Mouse (Mus musculus) lung, postnatal 36 days (tissue): ENCODE data around the gene Idh1.

Experiments used
- DNase-seq: peaks from one replicate; pipeline ENCODE4 v3.0.0; 2022; ENCODE audit warnings: mixed read lengths

The Idh1 gene

GRCm38 (mm10) chr1:65176171-65176570, 10.1 kb downstream of the Idh1 start:
- no peak for DNase-seq

GRCm38 (mm10) chr1:65173716-65174115, 12.6 kb downstream of the Idh1 start:
- no peak for DNase-seq

DNA sequence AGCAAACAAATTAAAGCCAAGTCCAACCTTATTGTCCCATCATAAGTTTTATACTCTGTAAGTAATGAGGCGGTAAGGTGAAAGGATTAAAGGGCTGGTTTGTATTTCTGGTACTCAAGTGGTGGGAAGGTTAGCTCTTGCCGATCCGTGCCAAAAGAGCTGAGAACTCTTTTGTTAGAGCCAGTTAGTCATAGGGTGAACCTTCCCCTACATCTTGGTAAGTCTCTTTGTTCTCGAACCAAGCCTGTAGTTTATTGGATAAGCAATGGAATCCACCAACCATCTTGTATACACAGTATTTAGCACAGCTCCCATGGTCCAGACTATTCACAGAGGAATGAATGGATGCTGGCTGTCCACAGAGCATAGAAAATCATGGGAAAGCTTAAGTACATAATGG, 14.7 kb downstream of the Idh1 start:
- peak; percentile 26 for DNase-seq

DNA sequence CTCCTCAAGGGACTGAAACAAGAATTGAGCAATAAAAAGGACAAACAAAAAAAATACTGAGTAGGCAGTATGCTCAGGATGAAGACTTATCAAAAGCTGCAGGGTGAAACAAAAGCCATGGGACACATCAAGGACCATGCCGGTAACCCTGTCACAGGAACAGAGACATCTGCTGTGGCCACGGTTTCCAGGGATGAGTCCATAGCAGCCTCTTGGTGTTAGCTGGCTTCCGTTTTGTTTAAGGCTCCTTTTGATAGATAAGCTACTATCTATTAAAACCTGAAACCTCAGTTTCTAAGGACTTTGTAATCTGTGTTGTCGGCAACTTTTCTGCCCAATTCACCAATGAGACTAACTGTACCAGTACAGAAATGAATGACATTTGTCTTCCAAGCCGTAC, 16.4 kb downstream of the Idh1 start:
- DNase-seq: no peak

DNA sequence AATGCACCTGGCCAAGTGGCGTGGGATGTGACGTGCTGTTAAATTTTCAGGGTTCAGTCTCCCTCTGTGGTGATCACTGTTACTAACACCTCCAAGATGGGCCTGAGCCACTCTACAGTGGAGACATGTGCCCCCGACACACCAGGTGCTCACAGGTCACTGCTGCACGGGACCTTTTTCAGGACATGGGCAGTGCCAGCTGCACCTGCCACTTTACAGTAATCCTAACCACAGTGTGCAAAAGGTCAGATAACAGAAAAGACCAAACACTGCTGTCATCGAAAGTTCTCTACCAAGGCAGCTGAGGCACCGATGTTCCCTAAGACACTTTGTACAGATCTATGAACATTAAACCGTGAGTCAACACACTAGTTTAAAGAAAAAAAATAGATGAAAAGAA, 16.8 kb downstream of the Idh1 start:
- peak; percentile 24 for DNase-seq

- DNase-seq: no peak
Observed at GRCm38 (mm10) chr1:65167496-65167895, 18.8 kb downstream of the Idh1 start.

- no peak for DNase-seq
Observed at GRCm38 (mm10) chr1:65162210-65162609, 24.1 kb downstream of the Idh1 start.

- no peak for DNase-seq
Observed at GRCm38 (mm10) chr1:65156111-65156510, 30.2 kb downstream of the Idh1 start.

GRCm38 (mm10) chr1:65154814-65155213, 31.5 kb downstream of the Idh1 start:
- DNase-seq: peak; percentile 55

DNA sequence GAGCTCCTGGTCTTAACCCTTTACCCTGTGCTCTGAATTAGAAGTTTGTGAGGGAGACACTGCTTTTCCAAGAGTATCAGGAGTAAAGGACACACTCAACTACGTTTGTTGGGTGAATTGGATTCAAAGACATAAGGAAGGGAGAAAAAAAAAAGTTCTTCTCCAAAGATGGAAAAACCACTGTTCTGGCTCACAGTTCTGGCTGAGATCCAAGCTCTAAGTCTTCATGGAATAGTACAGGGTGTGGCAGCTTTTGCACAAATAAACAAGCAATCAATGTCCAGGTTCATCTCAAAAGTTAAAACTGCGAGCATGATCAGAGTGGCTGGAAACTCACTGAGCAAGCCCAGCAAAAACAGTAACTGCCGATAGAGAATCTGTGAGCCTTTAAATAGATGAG, 38.3 kb downstream of the Idh1 start:
- DNase-seq: no peak

- no peak for DNase-seq
Observed at GRCm38 (mm10) chr1:65147326-65147725, 39.0 kb downstream of the Idh1 start.

- no peak for DNase-seq
Observed at GRCm38 (mm10) chr1:65146601-65147000, 39.7 kb downstream of the Idh1 start.

GRCm38 (mm10) chr1:65144783-65145182, 41.5 kb downstream of the Idh1 start:
- no peak for DNase-seq

DNA sequence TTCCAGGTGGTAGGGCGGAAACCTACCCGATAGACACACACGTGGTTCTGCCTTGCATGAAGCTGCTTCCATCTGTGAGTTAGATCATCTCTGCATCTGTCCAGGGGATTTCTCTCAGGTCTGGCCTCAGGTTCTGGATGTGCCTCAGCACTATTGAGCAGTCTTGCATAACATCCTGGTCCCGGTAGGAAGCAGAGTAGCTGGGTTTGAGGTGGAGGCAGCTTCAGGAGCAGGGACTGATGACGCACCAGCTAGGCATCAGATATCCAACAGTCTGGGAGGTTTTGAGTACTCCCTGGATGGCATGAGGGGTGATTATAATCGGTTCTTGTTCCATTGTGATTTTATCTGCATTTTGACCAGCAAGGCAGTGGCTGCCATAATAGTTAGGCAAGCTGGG, 48.7 kb downstream of the Idh1 start:
- no peak for DNase-seq

DNA sequence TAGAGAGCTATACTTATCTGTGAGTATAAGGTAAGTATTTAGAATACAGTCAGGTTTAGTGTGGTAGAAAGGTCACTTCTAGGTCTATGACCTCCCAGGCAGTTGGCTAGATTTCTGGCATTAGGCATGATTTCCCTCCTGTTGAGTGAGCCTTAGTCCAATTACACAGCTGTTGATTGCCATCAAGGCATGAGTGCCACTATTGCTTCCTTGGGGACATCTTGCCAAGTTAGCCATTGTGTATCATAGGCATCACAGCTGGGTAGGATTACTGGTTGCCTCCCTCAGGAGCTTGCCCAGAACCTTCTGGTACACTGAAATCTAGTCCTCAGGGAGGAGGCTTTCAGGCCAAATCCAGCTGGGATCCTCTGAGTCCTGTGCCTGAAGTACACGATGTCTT, 53.5 kb downstream of the Idh1 start:
- no peak for DNase-seq

- no peak for DNase-seq
Observed at GRCm38 (mm10) chr1:65131671-65132070, 54.6 kb downstream of the Idh1 start.

DNA sequence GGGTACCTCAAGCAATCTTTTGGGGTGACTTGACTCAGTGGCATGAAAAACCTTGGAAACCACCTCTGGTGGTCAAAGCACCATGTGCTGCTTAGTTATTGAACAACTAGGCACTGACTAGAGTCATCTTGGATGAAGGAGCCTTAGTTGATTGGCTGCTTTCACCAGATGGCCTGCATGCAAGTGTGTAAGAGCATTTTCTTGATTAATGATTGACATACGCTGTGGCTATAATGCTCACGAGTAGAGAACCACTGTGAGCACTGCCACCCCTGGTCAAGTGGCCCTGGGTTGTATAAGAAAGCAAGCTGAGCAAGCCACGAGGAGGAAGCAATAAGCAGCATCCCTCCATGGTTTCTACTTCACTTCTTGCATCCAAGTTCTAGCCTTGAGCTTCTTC, 56.1 kb downstream of the Idh1 start:
- no peak for DNase-seq

GRCm38 (mm10) chr1:65129634-65130180, 56.6 kb downstream of the Idh1 start:
- DNase-seq: no peak

DNA sequence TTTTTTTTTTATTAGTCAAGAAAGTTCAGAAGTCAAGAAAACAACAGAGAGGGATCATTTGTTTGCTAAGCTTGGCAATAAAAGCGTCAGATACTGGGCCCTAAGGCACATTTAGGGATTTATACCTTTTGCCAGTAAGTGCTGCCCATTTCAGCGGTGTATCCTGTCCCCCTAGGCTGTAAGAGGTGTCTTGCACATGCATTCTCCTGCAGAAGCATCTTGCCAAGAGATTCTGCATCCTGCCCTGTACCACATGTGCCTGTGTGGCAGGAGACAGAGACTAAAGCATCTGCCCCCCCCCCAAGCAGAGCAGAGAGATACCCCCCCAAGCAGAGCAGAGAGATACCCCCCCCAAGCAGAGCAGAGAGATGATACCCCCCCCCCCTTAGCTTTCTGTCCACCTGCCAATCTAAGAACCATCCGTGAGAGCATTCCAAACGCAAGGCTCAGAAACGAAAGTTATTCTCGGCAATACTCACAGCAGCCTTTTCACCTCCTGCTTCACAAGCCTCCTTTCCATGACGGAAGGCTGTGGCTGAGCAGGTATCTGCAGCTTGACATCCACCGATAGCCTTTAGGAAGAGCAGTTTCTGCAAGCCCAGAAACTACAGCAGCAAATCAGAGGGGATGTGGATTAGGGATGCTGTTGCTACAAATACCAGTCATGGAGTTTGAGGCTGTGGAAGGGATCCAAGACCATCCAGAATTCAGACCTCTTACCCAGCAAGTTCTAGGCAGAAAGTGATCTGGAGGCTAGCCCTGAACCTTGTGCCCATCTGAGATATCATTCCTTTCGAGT, 63.5 kb downstream of the Idh1 start, which contains the start of gene D630023F18Rik:
Gene D630023F18Rik, minus strand, starts transcription at position 641 of the 799 bp plus-strand sequence.
- DNase-seq: no peak

DNA sequence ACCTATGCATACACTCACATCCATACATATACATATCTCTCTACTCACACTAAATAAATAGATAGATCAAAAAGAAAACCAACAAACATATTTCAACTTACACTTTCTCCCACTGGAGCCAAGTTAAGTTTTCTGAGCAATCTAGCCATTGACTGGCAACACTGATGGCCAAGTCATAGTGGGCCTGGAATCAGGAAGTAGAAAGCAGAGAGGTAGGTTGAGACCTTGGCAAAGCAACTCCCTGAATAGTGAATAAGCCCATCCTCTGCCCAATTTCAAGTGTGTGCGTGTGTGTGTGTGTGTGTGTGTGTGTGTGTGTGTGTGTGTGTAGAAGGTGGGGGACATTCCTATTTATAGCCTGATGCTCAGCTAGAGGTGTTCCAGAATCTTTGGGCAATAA, 66.9 kb downstream of the Idh1 start, which contains the start of gene Gm28845:
Gene Gm28845, minus strand, starts transcription at position 121 of the 400 bp plus-strand sequence.
- no peak for DNase-seq

DNA sequence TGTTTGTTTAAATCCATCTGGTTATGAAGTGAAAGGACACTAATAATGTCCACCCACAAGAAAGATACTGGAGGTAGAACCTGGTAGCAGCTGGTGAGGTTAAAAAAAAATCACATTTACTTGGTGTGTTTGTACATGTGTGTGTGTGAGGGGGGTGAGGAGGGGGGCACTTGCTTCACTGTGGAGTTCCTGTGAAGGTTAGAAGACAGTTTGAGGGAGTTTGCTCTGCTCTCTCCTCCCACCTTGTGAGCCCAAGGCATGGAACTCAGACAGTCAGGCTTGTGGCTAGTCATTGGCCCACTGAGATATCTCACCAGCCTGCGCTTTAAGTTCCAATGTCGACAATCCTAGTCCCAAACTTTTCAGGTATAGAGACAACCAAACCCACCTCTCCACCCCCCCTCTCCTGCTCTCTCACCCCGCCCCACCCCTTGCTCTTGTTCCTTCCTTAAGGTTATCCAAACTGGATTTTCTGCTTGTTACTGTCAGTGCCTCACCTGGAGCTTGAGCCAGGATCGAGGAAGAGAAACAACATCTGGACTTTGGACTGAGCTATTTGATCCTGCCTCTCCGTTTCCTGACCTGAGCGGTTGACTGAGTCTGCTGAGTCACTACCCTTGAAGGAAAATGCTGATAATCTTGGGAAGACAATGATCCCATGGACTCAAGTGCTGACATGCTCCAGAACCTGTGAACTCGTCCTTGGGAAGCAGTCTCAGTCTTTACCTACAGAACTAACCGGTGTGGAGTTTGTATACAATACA, 68.0 kb downstream of the Idh1 start:
- DNase-seq: no peak

- DNase-seq: peak; percentile 76
Observed at GRCm38 (mm10) chr1:65113536-65114172, 72.6 kb downstream of the Idh1 start.

DNA sequence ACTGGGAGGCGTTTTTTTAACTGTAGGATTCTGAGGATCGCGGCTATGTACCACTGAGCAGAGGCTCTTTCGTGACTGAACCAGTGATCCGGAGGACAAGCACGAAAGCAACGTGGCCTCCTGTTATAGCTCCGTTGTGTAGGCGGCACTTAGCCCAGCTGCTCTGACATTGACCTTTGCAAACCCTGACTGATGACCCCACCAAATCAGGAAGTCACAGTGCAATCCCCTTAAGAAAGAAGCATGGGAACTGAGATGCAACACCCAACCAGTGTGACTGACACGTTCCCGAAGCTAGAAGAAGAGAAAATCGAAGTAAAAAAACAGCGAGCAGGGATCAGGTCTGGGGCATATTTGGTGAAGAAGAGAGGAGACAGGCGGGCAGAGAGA, 73.5 kb downstream of the Idh1 start:
- DNase-seq: peak; percentile 57
